Mouse (Mus musculus) kidney, postnatal 0 days (tissue): ENCODE measurements around the gene Abhd2. TPM values are rescaled to one million over a fixed set of nuclear protein-coding genes. Genes with fewer than 3 reads are reported as not detected.

ENCODE experiments used
- ATAC-seq: fragments of 200-750 bp; cut with Nextera tagmentation; replicated peaks from 2 replicates; pipeline ENCODE4 v1.8.0; 2017; ENCODE audit warnings: low read depth, moderate number of reproducible peaks, moderate TSS enrichment, moderate library complexity; ENCODE audit not compliant: low FRiP score
- DNase-seq: peaks from one replicate; pipeline ENCODE4 v3.0.0-alpha.2; 2016; ENCODE audit warnings: low spot score
- H3K27ac ChIP-seq: fragments of 300-500 bp; sonication (generic); 2 replicates; pipeline ENCODE4 v1.5.1; 2014; ENCODE audit warnings: mild to moderate bottlenecking
- H3K27me3 ChIP-seq: fragments of 300-500 bp; sonication (generic); 2 replicates; pipeline ENCODE4 v1.6.1; 2014; ENCODE audit warnings: low read length, mixed read lengths; ENCODE audit not compliant: insufficient read depth
- H3K36me3 ChIP-seq: fragments of 300-500 bp; sonication (generic); 2 replicates; pipeline ENCODE4 v1.6.1; 2014; ENCODE audit warnings: low read length, mixed read lengths; ENCODE audit not compliant: insufficient read depth
- H3K4me1 ChIP-seq: fragments of 300-500 bp; sonication (generic); replicated peaks from 2 replicates; pipeline ENCODE4 v1.6.1; 2014; ENCODE audit warnings: antibody characterized with exemption, low read length, mixed read lengths; ENCODE audit not compliant: insufficient read depth
- H3K4me2 ChIP-seq: fragments of 300-500 bp; sonication (generic); 2 replicates; pipeline ENCODE4 v1.6.1; 2014; ENCODE audit warnings: mild to moderate bottlenecking, low read length, moderate library complexity, mixed read lengths
- H3K4me3 ChIP-seq: fragments of 300-500 bp; sonication (generic); replicated peaks from 2 replicates; pipeline ENCODE4 v1.5.1; 2014; ENCODE audit warnings: low read depth, low read length
- H3K9ac ChIP-seq: fragments of 300-500 bp; sonication (generic); 2 replicates; pipeline ENCODE4 v1.6.1; 2014; ENCODE audit warnings: low read depth, low read length
- H3K9me3 ChIP-seq: fragments of 300-500 bp; sonication (generic); replicated peaks from 2 replicates; pipeline ENCODE4 v1.6.1; 2016; ENCODE audit warnings: low read length, inconsistent platforms, mixed read lengths
- CTCF ChIP-seq: IDR thresholded peaks from 2 replicates; pipeline ENCODE4 v1.5.1; 2016; ENCODE audit warnings: antibody characterized with exemption, low read depth, mild to moderate bottlenecking, moderate library complexity
- WGBS: fragments of 180-500 bp; shearing (Covaris S2); extraction: QIAGEN DNeasy Blood & Tissue Kit; methylation state at CpG from one replicate; pipeline ENCODE4 v1.1.7; 2014; 5-methylcytosine and 5-hydroxymethylcytosine counted together
- polyA plus RNA-seq: library from polyadenylated mRNA; unstranded; fragments of >200 nt; fragmentation: Nextera tagmentation; extraction: Ambion mirVana; gene quantifications from 2 replicates; pipeline ENCODE4 v1.2.1, GENCODE M21; 2015

The Abhd2 gene
- polyA plus RNA-seq, 1 experiment from 2014 or later: 17.6 TPM

DNA sequence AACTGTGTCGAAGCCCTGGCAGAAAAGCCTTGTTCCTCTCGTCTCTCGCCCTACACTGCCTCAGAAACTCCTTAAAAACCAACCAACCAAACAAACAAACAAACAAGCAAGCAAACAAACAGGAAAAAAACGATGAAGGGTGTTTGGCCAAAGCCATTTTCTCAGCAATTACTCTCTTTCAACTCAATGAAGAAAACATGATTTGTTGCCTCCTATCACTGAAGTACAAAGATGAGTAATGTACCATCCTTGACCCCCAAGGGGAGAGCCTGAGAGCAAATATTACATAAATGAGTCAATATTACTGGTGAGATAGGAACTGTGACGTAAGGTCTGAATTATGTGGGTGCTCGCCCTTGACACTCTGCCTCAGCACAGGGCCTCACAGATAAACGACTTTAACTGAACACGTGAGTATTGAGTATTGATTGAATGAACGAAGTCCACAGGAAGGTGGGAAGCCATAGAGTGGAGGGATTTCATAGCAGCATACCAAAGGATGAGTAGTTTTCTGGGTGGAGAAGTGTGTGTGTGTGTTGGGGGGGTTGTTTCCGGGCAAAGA, 13.9 kb upstream of the Abhd2 start:
- H3K27ac ChIP-seq: no peak overlapping the region
- no peaks in the 10 kb centered on the region for H3K9me3 ChIP-seq
- no peaks in the 10 kb centered on the region for H3K36me3 ChIP-seq
- DNase-seq (no peak), ATAC-seq (no peak)
- H3K4me3 ChIP-seq: no peak overlapping the region
- H3K4me2 ChIP-seq: no peak overlapping the region
- no peaks in the 10 kb centered on the region for H3K4me1 ChIP-seq
- no peak overlapping the region for H3K9ac ChIP-seq
- H3K27me3 ChIP-seq: no peaks in the 10 kb centered on the region
- WGBS: 89% methylated on average over 10 of the region's 10 CpGs
- TF ChIP-seq CTCF: no peak

DNA sequence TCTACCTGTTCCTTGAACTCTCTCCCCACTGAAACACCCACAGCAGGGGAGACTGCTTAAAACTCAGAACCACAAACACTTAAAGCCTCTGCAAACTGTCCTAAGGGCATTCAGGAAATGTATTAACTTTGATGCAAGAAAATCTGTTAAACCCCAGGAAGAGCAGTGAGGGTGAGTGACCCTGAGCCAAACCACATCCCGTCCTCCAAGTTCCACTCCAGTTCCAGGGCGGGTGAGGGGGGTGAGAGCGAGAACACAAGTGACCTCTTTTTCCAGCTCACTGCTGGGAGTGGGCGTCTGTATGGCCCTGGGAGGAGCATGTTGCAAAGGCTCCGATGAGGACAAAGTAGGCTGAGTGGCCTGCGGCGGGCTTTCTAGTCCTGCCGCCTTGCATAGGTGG, 10.5 kb upstream of the Abhd2 start:
- ATAC-seq: no peak
- H3K36me3 ChIP-seq: no peaks in the 10 kb centered on the region
- H3K27me3 ChIP-seq: no peaks in the 10 kb centered on the region
- H3K4me1 ChIP-seq: no peaks in the 10 kb centered on the region
- no peak overlapping the region for H3K27ac ChIP-seq
- no peaks in the 10 kb centered on the region for H3K9me3 ChIP-seq
- no peak overlapping the region for H3K4me3 ChIP-seq
- 59% methylated on average over 8 of the region's 8 CpGs for WGBS
- DNase-seq: no peak
- TF ChIP-seq CTCF: no peak
- no peak overlapping the region for H3K4me2 ChIP-seq
- H3K9ac ChIP-seq: no peak overlapping the region

DNA sequence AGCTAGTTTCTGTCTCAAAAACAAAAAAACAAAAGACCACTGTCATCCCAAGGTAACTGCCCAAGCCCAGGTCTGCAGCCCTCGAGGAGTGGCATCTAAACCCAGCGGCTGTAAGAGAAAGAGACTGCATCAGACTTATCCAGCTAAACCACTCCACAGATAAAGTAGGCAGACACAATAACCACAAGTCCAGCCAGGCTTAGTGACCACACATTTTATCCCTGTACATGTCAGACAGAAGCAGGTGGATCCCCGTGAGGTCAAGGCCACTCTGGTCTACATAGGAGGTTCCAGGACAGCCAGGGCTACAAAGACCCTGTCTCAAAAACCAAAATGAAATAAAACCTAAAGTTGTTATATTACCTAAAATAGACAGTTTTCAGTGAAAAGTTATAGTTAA, 9.2 kb upstream of the Abhd2 start:
- Histone ChIP-seq H3K4me1 (no peaks in the 10 kb centered on the region), H3K36me3 (no peaks in the 10 kb centered on the region), H3K27ac (no peak overlapping the region), H3K4me3 (no peak overlapping the region), H3K27me3 (no peaks in the 10 kb centered on the region), H3K9me3 (no peaks in the 10 kb centered on the region), H3K9ac (no peak overlapping the region), H3K4me2 (no peak overlapping the region)
- no peak for ATAC-seq
- WGBS: 89% methylated on average over 3 of the region's 3 CpGs
- no peak for TF ChIP-seq CTCF
- no peak for DNase-seq

DNA sequence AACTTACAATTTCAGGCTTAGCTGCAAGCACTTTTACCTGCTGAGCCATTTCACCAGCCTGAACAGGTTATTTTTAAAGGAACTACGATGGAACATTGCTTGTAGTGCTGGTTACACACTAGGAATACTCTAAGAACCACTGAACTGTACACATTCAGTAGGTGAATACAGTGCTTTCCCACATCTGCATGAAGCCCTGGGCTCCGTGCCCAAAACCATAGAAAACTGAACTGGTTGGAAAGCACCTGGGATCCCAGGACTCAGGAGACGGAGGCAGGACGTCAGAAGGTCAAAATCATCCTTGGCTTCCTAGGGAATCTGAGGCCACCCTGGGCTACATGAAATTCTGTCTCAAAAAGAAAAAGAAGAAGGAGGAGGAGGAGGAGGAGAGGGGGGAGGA, 6.8 kb upstream of the Abhd2 start:
- WGBS: 46% methylated on average over 4 of the region's 4 CpGs

DNA sequence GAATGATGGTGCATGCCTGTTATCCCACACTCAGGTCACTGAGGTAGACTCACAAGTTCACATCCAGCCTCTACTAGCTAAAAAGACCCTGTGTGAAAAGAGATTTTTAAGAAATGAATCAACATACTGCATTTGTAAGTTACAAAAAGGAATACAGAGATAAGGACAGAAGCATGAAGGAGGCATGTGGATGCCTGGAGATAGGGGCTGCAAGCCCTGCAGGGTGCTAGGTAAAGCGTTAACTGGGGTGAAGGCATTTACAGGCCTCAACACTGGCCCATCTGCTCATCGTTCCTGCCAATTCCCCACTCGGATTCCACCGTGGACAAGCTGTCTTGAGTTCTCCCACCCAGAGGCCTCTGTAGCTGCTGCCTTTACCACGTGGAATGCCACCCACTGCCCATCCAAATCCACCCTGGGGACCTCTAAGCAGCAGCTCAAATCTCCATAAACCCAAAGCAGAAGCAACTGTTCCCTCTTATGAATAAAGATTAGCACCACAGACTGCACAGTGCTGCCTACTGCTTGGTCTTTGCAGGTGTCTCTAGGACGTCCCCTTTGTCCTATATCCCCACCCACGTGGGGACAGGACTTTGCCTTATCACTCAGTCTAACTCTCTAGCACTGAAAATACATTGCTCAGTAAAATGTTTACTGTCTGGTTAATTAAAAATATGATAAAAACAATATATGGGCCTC, 5.2 kb upstream of the Abhd2 start:
- no peaks in the 10 kb centered on the region for H3K27me3 ChIP-seq
- H3K4me3 ChIP-seq: no peak overlapping the region
- no peaks in the 10 kb centered on the region for H3K9me3 ChIP-seq
- no peak overlapping the region for H3K9ac ChIP-seq
- DNase-seq (no peak), ATAC-seq (no peak)
- no peak for TF ChIP-seq CTCF
- H3K4me2 ChIP-seq: no peak overlapping the region
- no peaks in the 10 kb centered on the region for H3K36me3 ChIP-seq
- H3K27ac ChIP-seq: no peak overlapping the region
- WGBS: 48% methylated on average over 7 of the region's 7 CpGs
- no peaks in the 10 kb centered on the region for H3K4me1 ChIP-seq

More for the DNA sequence above, 6.8 kb upstream of the Abhd2 start:
- H3K4me2 ChIP-seq: no peak overlapping the region
- H3K9me3 ChIP-seq: no peaks in the 10 kb centered on the region
- H3K9ac ChIP-seq: no peak overlapping the region
- no peaks in the 10 kb centered on the region for H3K4me1 ChIP-seq
- ATAC-seq (no peak), DNase-seq (no peak)
- H3K36me3 ChIP-seq: no peaks in the 10 kb centered on the region
- H3K27ac ChIP-seq: no peak overlapping the region
- H3K4me3 ChIP-seq: no peak overlapping the region
- no peaks in the 10 kb centered on the region for H3K27me3 ChIP-seq
- no peak for TF ChIP-seq CTCF

DNA sequence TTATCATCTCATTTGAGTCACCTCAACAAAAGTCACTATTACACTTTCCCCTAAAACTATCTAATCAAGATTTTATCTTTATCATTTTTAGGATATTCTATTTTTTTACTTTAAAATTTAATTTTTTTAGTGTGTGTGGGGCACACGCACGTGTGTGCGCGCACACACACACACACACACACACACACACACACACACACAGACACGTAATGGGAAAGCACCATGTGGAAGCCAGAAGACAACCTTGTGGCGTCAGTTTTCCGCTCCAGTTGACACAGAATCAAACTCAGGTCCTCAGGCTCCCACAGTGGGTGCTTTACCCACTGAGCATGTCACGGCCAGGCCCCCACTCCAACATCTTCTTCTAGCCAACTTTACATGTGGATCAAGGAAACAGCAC, 4.1 kb upstream of the Abhd2 start:
- Histone ChIP-seq H3K27me3 (no peaks in the 10 kb centered on the region), H3K4me1 (0 out of 2 replicates have a peak, but pooled peaks cover 3% of the 10 kb centered on the region), H3K27ac (no peak overlapping the region), H3K4me2 (no peak overlapping the region), H3K36me3 (no peaks in the 10 kb centered on the region), H3K4me3 (no peak overlapping the region), H3K9ac (no peak overlapping the region), H3K9me3 (no peaks in the 10 kb centered on the region)
- no peak for TF ChIP-seq CTCF
- WGBS: 87% methylated on average over 8 of the region's 8 CpGs
- ATAC-seq (no peak), DNase-seq (no peak)

DNA sequence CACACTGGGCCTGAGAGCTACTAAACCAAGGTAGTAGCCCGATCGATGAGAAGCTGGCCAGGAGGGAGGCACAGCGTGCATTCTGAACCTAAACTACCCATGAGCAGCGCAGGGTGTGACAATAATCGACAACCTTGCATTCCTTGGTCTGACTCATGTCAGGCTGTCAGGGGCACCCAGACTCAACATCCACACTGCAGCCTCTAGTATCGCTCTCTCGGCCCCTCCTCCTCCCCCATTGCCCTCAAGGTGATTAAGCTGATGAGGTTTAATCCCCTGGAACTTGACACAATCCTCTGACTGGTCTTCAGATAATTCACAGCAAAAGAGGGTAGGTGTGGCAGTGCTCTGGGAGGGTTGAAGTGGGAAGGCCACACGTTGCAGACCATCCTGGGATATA, 3.6 kb upstream of the Abhd2 start:
- H3K27me3 ChIP-seq: no peaks in the 10 kb centered on the region
- DNase-seq (no peak), ATAC-seq (no peak)
- H3K4me1 ChIP-seq: 0 out of 2 replicates have a peak, but pooled peaks cover 8% of the 10 kb centered on the region
- TF ChIP-seq CTCF: no peak
- WGBS: 43% methylated on average over 8 of the region's 8 CpGs
- no peak overlapping the region for H3K4me3 ChIP-seq
- no peaks in the 10 kb centered on the region for H3K9me3 ChIP-seq
- no peaks in the 10 kb centered on the region for H3K36me3 ChIP-seq
- no peak overlapping the region for H3K9ac ChIP-seq
- no peak overlapping the region for H3K27ac ChIP-seq
- H3K4me2 ChIP-seq: no peak overlapping the region
